Mouse (Mus musculus): Measurements from ENCODE around the gene Smoc1. TPM values are rescaled to one million over a fixed set of nuclear protein-coding genes. Genes with fewer than 3 reads are reported as not detected.

Smoc1 gene
- total RNA-seq, 2 experiments from 2014 or later: 5.5 to 7.5 TPM

GRCm38 (mm10) chr12:81110006-81110405, 83.4 kb downstream of the Smoc1 start:
- intact Hi-C loops (cut with DNase I): no loop called here
- no peak for DNase-seq

GRCm38 (mm10) chr12:81112321-81112720, 85.7 kb downstream of the Smoc1 start:
- intact Hi-C loops (cut with DNase I): no loop called here
- no peak for DNase-seq

- no peak for DNase-seq
- intact Hi-C loops (cut with DNase I): no loop called here
Measured at GRCm38 (mm10) chr12:81120301-81120700, 93.7 kb downstream of the Smoc1 start.

GRCm38 (mm10) chr12:81123793-81124192, 97.2 kb downstream of the Smoc1 start:
- intact Hi-C loops (cut with DNase I): no loop called here
- no peak for DNase-seq

- no peak for DNase-seq
- intact Hi-C loops (cut with DNase I): no loop called here
Measured at GRCm38 (mm10) chr12:81126842-81127241, 100.2 kb downstream of the Smoc1 start.

- no peak for DNase-seq
- intact Hi-C loops (cut with DNase I): no loop called here
Measured at GRCm38 (mm10) chr12:81128693-81129092, 102.1 kb downstream of the Smoc1 start.

- DNase-seq: no peak
- intact Hi-C loops (cut with DNase I): no loop called here
Measured at GRCm38 (mm10) chr12:81130692-81131091, 104.1 kb downstream of the Smoc1 start.

GRCm38 (mm10) chr12:81131114-81131513, 104.5 kb downstream of the Smoc1 start:
- DNase-seq: no peak

GRCm38 (mm10) chr12:81133055-81133665, 106.6 kb downstream of the Smoc1 start:
- no peak for DNase-seq
- intact Hi-C loops (cut with DNase I): no loop called here

More at GRCm38 (mm10) chr12:81131114-81131513, 104.5 kb downstream of the Smoc1 start:
- intact Hi-C loops (cut with DNase I): no loop called here

- intact Hi-C loops (cut with DNase I): no loop called here
Measured at GRCm38 (mm10) chr12:81138217-81138616, 111.6 kb downstream of the Smoc1 start.

GRCm38 (mm10) chr12:81139463-81139862, 112.9 kb downstream of the Smoc1 start:
- intact Hi-C loops (cut with DNase I): no loop called here
- no peak for DNase-seq

More at GRCm38 (mm10) chr12:81138217-81138616, 111.6 kb downstream of the Smoc1 start:
- no peak for DNase-seq

- DNase-seq: peak in 1 of 2 experiments; percentile 13
- intact Hi-C loops (cut with DNase I): no loop called here
Measured at GRCm38 (mm10) chr12:81140594-81141328, 114.2 kb downstream of the Smoc1 start.

GRCm38 (mm10) chr12:81141329-81141711, 114.7 kb downstream of the Smoc1 start:
- intact Hi-C loops (cut with DNase I): no loop called here
- no peak for DNase-seq

GRCm38 (mm10) chr12:81142231-81142630, 115.6 kb downstream of the Smoc1 start:
- intact Hi-C loops (cut with DNase I): no loop called here
- DNase-seq: no peak

GRCm38 (mm10) chr12:81144201-81144600, 117.6 kb downstream of the Smoc1 start:
- DNase-seq: peak in 1 of 2 experiments; percentile 13
- intact Hi-C loops (cut with DNase I): no loop called here

- intact Hi-C loops (cut with DNase I): no loop called here
- DNase-seq: no peak
Measured at GRCm38 (mm10) chr12:81146417-81147180, 120.0 kb downstream of the Smoc1 start.

GRCm38 (mm10) chr12:81147956-81148355, 121.3 kb downstream of the Smoc1 start:
- no peak for DNase-seq
- intact Hi-C loops (cut with DNase I): no loop called here

- peak; percentile 29 to 35 for DNase-seq
- intact Hi-C loops (cut with DNase I): no loop called here
Measured at GRCm38 (mm10) chr12:81150917-81151316, 124.3 kb downstream of the Smoc1 start.

- intact Hi-C loops (cut with DNase I): no loop called here
- DNase-seq: no peak
Measured at GRCm38 (mm10) chr12:81152082-81152481, 125.5 kb downstream of the Smoc1 start.

GRCm38 (mm10) chr12:81155675-81156074, 129.1 kb downstream of the Smoc1 start:
- intact Hi-C loops (cut with DNase I): loop anchor here (5.0 kb wide), 1 partner anchor 48 kb away; no protein-coding TSS in a partner anchor
- peak; percentile 46 to 47 for DNase-seq

GRCm38 (mm10) chr12:81156841-81157240, 130.2 kb downstream of the Smoc1 start:
- intact Hi-C loops (cut with DNase I): loop anchor here (5.0 kb wide), 1 partner anchor 50 kb away; no protein-coding TSS in a partner anchor

More at GRCm38 (mm10) chr12:81156841-81157240, 130.2 kb downstream of the Smoc1 start:
- no peak for DNase-seq
